Mouse (Mus musculus) liver, embryonic 11.5 days (tissue): ENCODE measurements around the gene Gba. TPM values are rescaled to one million over a fixed set of nuclear protein-coding genes. Genes with fewer than 3 reads are reported as not detected.

Experiments used
- ATAC-seq: fragments of 200-750 bp; cut with Nextera tagmentation; replicated peaks from 2 replicates; pipeline ENCODE4 v1.8.0; 2017; ENCODE audit warnings: moderate number of reproducible peaks, mild to moderate bottlenecking, moderate TSS enrichment, moderate library complexity; ENCODE audit not compliant: low FRiP score
- DNase-seq: peaks from one replicate; pipeline ENCODE4 v3.0.0-alpha.2; 2017; ENCODE audit warnings: low spot score
- H3K27ac ChIP-seq: fragments of 300-500 bp; sonication (generic); 2 replicates; pipeline ENCODE4 v1.5.1; 2014; ENCODE audit warnings: mild to moderate bottlenecking, low read depth, low read length, control low read depth
- H3K27me3 ChIP-seq: fragments of 300-500 bp; sonication (generic); replicated peaks from 2 replicates; pipeline ENCODE4 v1.6.1; 2014; ENCODE audit warnings: low read length, mixed read lengths; ENCODE audit not compliant: control insufficient read depth, insufficient read depth
- H3K36me3 ChIP-seq: fragments of 300-500 bp; sonication (generic); 2 replicates; pipeline ENCODE4 v1.6.1; 2014; ENCODE audit warnings: mild to moderate bottlenecking, low read length, moderate library complexity, mixed read lengths; ENCODE audit not compliant: control insufficient read depth, insufficient read depth
- H3K4me1 ChIP-seq: fragments of 300-500 bp; sonication (generic); replicated peaks from 2 replicates; pipeline ENCODE4 v1.6.1; 2014; ENCODE audit warnings: low read length, mixed read lengths; ENCODE audit not compliant: control insufficient read depth, insufficient read depth
- H3K4me2 ChIP-seq: fragments of 300-500 bp; sonication (generic); 2 replicates; pipeline ENCODE4 v1.6.1; 2014; ENCODE audit warnings: mild to moderate bottlenecking, control low read depth, moderate library complexity
- H3K4me3 ChIP-seq: fragments of 300-500 bp; sonication (generic); 2 replicates; pipeline ENCODE4 v1.5.1; 2014; ENCODE audit warnings: low read depth, low read length, control low read depth
- H3K9ac ChIP-seq: fragments of 300-500 bp; sonication (generic); 2 replicates; pipeline ENCODE4 v1.6.1; 2014; ENCODE audit warnings: low read depth, low read length, control low read depth
- H3K9me3 ChIP-seq: fragments of 300-500 bp; sonication (generic); 2 replicates; pipeline ENCODE4 v1.6.1; 2016; ENCODE audit warnings: low read length, inconsistent platforms, mixed read lengths; ENCODE audit not compliant: control insufficient read depth
- WGBS: fragments of 180-500 bp; shearing (Covaris S2); extraction: QIAGEN DNeasy Blood & Tissue Kit; methylation state at CpG from one replicate; pipeline ENCODE4 v1.1.7; 2014; 5-methylcytosine and 5-hydroxymethylcytosine counted together
- polyA plus RNA-seq: library from polyadenylated mRNA; unstranded; fragments of >200 nt; fragmentation: Nextera tagmentation; extraction: Ambion mirVana; gene quantifications from 2 replicates; pipeline ENCODE4 v1.2.1, GENCODE M21; 2014

The Gba gene
- polyA plus RNA-seq, 1 experiment from 2014 or later: 38.5 TPM

DNA sequence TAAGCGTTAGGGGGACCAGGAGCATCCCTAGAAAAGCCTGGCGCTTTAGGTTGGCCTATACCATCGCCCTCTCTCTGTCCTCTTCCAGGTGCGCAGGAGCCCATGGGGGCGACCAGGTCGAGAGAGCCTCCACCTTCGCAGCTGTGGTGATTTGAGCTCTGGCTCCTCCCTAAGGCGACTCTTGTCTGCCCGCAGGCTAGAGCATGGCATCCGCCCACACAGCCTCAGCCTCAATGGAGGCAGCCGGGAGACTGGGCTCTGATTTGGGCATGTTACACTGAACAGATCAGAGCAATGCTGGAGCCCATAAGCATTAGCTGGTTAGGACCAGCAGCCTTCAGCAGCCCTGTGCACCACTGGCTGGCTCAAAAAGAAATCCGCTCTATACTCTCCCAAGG is 14.3 kb upstream of the Gba start:
- H3K9me3 ChIP-seq: no peaks in the 10 kb centered on the region
- peaks cover 22% of the 10 kb centered on the region for H3K4me1 ChIP-seq
- no peak overlapping the region for H3K4me3 ChIP-seq
- H3K27me3 ChIP-seq: no peaks in the 10 kb centered on the region
- no peak for ATAC-seq
- no peak for DNase-seq
- H3K4me2 ChIP-seq: no peak overlapping the region
- no peak overlapping the region for H3K27ac ChIP-seq
- H3K36me3 ChIP-seq: no peaks in the 10 kb centered on the region
- no peak overlapping the region for H3K9ac ChIP-seq
- WGBS: 78% methylated on average over 12 of the region's 12 CpGs

- DNase-seq (no peak), ATAC-seq (no peak)
- Histone ChIP-seq H3K9ac (no peak overlapping the region), H3K27me3 (no peaks in the 10 kb centered on the region), H3K36me3 (no peaks in the 10 kb centered on the region), H3K9me3 (no peaks in the 10 kb centered on the region), H3K27ac (no peak overlapping the region), H3K4me2 (no peak overlapping the region), H3K4me3 (no peak overlapping the region), H3K4me1 (peaks cover 9% of the 10 kb centered on the region)
- WGBS: 43% methylated on average over 8 of the region's 8 CpGs
Observed at GRCm38 (mm10) chr3:89190436-89190835, 12.3 kb upstream of the Gba start.

DNA sequence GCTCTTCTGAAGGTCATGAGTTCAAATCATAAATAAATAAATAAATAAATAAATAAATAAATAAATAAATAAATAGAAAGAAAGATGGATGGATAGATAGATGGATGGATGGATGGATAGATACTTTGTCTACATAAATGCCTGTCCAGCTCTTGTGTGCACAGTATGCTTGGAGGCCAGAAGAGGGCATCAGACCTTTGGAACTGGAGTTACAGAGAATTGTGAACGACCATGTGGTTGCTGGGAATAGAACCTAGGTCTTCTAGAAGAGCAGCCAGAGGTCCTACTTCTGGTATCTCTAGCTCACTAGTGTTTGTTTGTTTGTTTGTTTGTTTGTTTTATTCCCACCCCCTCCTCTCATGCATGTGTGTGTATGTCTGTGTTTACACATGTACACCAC is 9.4 kb upstream of the Gba start:
- WGBS: 83% methylated on average over 1 of the region's 1 CpGs
- ATAC-seq: no peak
- no peak overlapping the region for H3K9ac ChIP-seq
- H3K4me3 ChIP-seq: no peak overlapping the region
- H3K36me3 ChIP-seq: no peaks in the 10 kb centered on the region
- H3K27me3 ChIP-seq: no peaks in the 10 kb centered on the region
- H3K9me3 ChIP-seq: no peaks in the 10 kb centered on the region
- peaks cover 9% of the 10 kb centered on the region for H3K4me1 ChIP-seq
- no peak overlapping the region for H3K27ac ChIP-seq
- DNase-seq: no peak
- H3K4me2 ChIP-seq: no peak overlapping the region

- Histone ChIP-seq H3K27ac (no peak overlapping the region), H3K4me1 (peaks cover 9% of the 10 kb centered on the region), H3K4me3 (no peak overlapping the region), H3K36me3 (no peaks in the 10 kb centered on the region), H3K9me3 (no peaks in the 10 kb centered on the region), H3K27me3 (no peaks in the 10 kb centered on the region; the same call in 1 of the 2 replicates), H3K9ac (no peak overlapping the region), H3K4me2 (no peak overlapping the region)
- no peak for DNase-seq
- no peak for ATAC-seq
- WGBS: 85% methylated on average over 2 of the region's 2 CpGs
Observed at GRCm38 (mm10) chr3:89193853-89194252, 8.9 kb upstream of the Gba start.

GRCm38 (mm10) chr3:89195979-89196877 is 6.5 kb upstream of the Gba start:
- H3K4me3 ChIP-seq: peak overlapping the region; percentile 59
- peak; percentile 87 for DNase-seq
- H3K4me2 ChIP-seq: peak overlapping the region; percentile 90
- H3K9me3 ChIP-seq: no peaks in the 10 kb centered on the region
- peaks cover 9% of the 10 kb centered on the region for H3K4me1 ChIP-seq
- peak overlapping the region; percentile 75 for H3K9ac ChIP-seq
- WGBS: 8% methylated on average over 33 of the region's 33 CpGs
- ATAC-seq: peak; percentile 96
- H3K36me3 ChIP-seq: no peaks in the 10 kb centered on the region
- no peaks in the 10 kb centered on the region; the same call in 1 of the 2 replicates for H3K27me3 ChIP-seq
- peak overlapping the region; percentile 87 for H3K27ac ChIP-seq

DNA sequence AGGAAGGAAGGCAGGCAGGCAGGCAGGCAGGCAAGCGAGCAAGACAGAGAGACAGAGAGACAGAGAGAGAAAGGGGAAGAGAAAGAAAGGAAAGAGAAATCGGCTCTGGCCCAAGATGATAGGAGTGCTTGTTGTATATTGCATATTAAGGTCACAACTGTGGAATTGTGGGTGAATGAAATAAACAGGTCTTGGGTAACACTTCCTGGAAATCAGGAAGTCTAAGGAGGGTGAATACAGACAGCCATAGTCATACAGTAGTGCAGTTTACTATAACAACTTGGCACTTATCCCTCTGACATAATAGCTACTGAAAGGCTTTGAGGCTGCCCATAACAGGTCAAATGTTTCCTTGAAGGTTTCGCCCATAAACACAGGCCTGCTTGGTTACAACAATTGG is 2.9 kb upstream of the Gba start:
- Histone ChIP-seq H3K4me1 (peaks cover 12% of the 10 kb centered on the region), H3K4me2 (no peak overlapping the region), H3K9me3 (no peaks in the 10 kb centered on the region), H3K27ac (no peak overlapping the region), H3K27me3 (no peaks in the 10 kb centered on the region; the same call in 1 of the 2 replicates), H3K4me3 (no peak overlapping the region), H3K36me3 (peaks cover 4% of the 10 kb centered on the region; the same call in 1 of the 2 replicates), H3K9ac (no peak overlapping the region)
- WGBS: 63% methylated on average over 3 of the region's 3 CpGs
- ATAC-seq: no peak
- no peak for DNase-seq

DNA sequence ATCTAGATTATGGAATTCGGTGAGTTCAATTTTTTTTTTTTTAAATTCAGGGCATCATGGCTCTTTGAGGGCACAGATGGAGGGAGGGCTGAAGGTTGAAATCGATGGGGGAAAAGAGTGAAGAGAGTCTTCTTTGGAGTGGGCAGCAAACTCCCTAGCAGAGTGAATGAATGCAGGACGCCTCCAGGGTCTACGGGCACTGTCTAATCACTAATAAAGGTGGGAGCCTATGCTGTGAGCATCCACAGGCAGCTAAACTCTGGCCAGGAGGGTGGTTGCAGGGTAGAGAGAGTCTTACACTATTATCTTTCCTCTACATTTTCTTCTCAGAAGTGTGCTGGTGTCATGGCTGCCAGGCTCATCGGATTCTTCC is 400 bp downstream of the Gba start:
- peak overlapping the region; percentile 5; the same call in 1 of the 2 replicates for H3K27ac ChIP-seq
- 30% methylated on average over 5 of the region's 5 CpGs for WGBS
- 0 out of 2 replicates have a peak, but pooled peaks have one; percentile 40 for ATAC-seq
- peak overlapping the region; percentile 55 for H3K4me3 ChIP-seq
- DNase-seq: no peak
- no peaks in the 10 kb centered on the region; the same call in 1 of the 2 replicates for H3K27me3 ChIP-seq
- H3K4me1 ChIP-seq: peaks cover 3% of the 10 kb centered on the region
- no peaks in the 10 kb centered on the region for H3K9me3 ChIP-seq
- peaks cover 16% of the 10 kb centered on the region for H3K36me3 ChIP-seq
- peak overlapping the region; percentile 83 for H3K4me2 ChIP-seq
- H3K9ac ChIP-seq: peak overlapping the region; percentile 55

DNA sequence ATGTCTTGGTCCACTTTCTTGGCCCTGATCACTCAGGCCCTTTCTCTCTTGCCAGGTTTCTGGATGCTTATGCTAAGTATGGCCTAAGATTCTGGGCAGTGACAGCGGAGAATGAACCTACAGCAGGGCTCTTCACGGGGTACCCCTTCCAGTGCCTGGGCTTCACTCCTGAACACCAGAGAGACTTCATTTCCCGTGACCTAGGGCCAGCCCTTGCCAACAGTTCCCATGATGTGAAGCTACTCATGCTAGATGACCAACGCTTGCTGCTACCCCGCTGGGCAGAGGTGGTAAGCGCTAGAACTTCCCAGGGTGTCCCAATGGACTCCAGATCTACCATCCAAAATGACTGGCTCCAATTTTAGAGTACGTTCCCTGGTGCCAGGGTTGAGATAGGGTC is 3.4 kb downstream of the Gba start:
- H3K27ac ChIP-seq: no peak overlapping the region
- ATAC-seq (no peak), DNase-seq (no peak)
- peaks cover 3% of the 10 kb centered on the region for H3K4me1 ChIP-seq
- WGBS: 88% methylated on average over 7 of the region's 7 CpGs
- H3K4me2 ChIP-seq: no peak overlapping the region
- no peak overlapping the region for H3K9ac ChIP-seq
- H3K4me3 ChIP-seq: no peak overlapping the region
- no peaks in the 10 kb centered on the region for H3K27me3 ChIP-seq
- peaks cover 39% of the 10 kb centered on the region for H3K36me3 ChIP-seq
- no peaks in the 10 kb centered on the region for H3K9me3 ChIP-seq

- DNase-seq (no peak), ATAC-seq (no peak)
- WGBS: 84% methylated on average over 2 of the region's 2 CpGs
- H3K9me3 ChIP-seq: no peaks in the 10 kb centered on the region
- no peak overlapping the region for H3K27ac ChIP-seq
- H3K4me1 ChIP-seq: peaks cover 3% of the 10 kb centered on the region
- H3K4me2 ChIP-seq: no peak overlapping the region
- no peak overlapping the region for H3K9ac ChIP-seq
- H3K36me3 ChIP-seq: peaks cover 39% of the 10 kb centered on the region
- no peak overlapping the region for H3K4me3 ChIP-seq
- H3K27me3 ChIP-seq: no peaks in the 10 kb centered on the region
Observed at GRCm38 (mm10) chr3:89206695-89207094, 4.0 kb downstream of the Gba start.
